Mouse (Mus musculus) neural tube, embryonic 10.5 days (tissue): ENCODE results near the gene Wdr19.
"Not testable (repeated sequence)": the region's sequence is repeated elsewhere in the genome, so short reads cannot be mapped to it uniquely, and the experiment has no call there.

ENCODE experiments used
- DNase-seq: peaks from one replicate; pipeline ENCODE4 v3.0.0-alpha.2; 2017; ENCODE audit warnings: low spot score; ENCODE audit errors: extremely low spot score

The Wdr19 gene

DNA sequence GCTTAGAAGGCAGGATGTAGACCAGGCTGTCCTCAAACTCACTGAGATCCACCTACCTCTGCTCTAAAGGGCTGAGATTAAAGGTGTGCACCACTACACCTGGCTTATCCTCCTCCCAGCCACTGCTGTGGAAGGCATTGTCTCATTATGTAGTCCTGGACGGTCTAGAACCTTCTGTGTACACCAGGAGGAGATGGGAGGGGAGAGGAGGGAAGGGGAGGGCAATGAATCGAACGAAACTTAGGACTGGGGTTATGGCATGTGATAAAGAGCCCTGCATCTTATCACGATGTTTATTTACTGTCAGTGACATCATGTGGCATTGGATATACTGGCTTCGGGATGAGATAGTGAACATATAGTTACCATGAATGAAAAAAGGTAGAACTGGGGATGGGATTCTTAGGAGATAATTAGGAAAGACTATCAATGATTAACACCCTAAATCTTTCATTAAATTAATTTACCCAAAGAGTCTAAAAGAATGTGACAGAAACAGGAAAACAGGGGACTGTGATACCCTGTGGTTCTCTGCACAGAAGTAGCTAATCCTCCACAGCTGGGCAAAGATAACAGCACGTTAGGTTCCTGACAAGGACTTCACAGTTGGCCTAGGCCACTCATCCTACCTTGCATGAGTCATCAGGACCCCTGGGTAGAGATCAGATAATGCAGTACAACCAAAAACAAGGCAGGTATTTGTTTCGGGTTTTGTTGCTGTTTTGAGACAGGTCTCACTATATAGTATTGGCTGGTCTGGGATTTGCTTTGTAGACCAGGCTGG, 98.9 kb downstream of the Wdr19 start:
- no peak for DNase-seq

DNA sequence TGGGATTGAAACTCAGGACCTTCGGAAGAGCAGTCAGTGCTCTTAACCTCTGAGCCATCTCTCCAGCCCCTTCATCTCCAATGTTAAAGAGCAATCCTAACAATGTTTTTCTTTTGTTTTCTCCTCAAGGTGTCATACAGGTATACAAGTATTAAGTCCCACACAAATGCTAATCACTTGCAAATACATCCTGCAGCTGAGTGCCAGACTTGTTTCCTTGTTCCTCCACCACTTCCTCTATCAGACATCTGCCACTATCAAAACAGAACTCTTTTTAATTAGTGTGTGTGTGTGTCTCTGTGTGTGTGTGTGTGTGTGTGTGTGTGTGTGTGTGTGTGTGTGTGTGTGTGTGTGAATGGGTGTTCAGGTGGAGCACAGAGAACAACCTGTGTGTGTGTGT, 100.1 kb downstream of the Wdr19 start:
- not testable (repeated sequence) for DNase-seq

DNA sequence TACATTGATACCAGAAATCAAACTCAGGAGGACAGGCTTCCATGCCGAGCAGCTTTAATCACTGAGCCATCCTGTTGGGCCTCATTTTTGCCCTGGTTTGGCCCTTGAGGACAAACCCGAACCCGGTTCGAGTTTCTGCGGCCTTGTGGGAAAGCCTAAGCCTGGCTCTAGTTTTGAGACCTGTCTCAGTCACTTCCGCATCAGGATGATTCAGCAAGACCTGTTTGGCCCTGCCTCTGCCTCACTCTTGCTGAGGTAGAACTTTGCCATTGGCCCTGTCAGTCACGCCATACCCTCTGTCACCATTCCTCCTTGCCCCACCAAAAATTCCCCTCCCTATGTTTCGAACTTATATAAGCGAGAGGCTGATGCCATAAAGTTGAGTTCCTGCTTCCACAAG, 100.6 kb downstream of the Wdr19 start:
- no peak for DNase-seq

DNA sequence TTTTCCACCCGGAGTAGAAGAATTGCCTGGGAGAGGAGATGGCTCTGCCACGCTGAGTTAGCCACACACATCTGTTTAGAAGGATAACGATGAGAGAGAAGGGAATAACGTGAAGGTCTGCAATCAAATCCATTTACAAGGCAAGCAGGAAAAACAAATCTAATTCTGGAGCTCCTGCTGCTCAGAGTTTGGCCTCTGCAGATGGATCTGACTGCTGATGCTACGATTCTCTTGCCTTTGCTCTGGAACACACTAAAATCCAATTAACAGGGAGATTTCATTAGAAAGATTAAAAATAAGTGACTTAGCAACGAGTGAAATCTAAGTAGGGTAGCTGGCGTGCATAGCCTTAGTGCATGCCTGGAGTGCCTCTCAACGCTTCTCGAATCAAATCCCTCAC, 106.0 kb downstream of the Wdr19 start:
- DNase-seq = no peak

DNA sequence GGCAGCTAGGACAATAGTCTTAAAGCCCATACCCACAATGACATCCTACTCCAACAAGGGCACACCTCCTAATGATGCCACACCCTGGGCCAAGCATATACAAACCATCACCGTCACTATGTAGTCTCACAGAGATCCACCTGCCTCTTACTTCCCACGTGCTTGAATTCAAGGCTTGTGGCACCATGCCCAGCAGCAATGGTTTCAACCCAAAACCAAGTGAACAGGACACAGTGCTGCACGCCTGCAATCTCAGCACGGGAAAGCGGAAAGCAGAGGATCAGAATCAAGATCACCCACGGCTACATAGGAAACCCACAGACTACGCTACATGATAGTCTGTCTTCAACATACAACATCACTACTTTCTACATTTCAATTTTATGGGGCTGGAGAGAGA, 108.7 kb downstream of the Wdr19 start:
- DNase-seq = no peak

DNA sequence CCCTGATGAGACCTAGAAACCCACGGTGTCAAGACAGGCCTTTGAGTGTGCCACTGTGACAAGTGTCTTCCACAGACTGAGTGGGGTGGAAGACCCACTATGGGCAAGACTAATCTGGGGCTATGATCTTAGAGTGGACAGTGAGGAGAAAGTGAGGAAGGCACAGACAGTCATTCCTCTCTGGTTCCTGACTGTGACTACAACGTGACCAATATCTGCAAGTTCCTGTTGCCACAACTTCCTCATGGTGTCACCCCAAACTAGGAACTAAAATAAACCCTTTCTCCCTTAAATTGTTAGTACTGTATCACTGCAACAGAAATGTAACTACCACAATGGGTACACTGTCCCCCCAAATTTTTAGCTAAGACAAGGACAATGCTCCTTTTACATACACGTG, 109.4 kb downstream of the Wdr19 start:
- no peak for DNase-seq
